Mouse (Mus musculus): Measurements from ENCODE around the gene Myh7.
A peak's percentile ranks its signal among the peaks of the same experiment; 100 is the strongest.
"Not testable (repeated sequence)": the region's sequence is repeated elsewhere in the genome, so short reads cannot be mapped to it uniquely, and the experiment has no call there.

The Myh7 gene

DNA sequence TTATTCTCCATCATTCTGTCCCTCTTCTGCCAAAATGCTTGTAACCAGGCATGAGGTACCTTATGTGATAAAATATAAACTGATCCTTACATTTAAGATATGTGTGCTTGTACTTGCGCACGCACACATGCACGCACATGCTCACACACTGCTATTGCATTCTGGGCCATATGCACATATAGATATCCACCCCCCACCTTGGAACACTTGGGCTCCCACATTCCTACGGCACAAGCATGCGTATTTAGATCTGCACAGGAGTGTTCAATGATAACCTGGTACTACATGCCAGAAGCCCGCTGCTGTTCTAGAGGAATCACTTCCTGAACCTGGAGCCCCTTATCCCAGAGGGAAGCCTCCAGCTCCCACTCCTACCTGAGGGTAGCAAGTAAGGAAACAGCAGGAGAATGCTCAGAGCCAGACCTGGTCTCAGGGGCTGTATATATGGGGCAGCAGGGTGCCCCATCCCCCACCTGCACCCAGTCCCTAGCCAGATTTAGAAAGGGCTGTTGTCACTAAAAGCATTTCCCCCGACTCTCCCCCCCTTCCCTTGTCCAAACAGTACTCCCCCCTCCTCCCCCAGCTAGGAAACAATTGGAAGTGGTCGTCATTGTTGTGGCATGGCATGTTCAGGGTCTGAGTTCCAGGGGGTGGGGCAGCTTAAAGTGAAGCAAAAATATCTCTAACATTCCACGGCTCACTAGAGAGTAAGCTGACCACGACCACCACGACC lies at the start of gene Myh7:
Gene Myh7, minus strand, starts transcription at position 491 of the 733 bp plus-strand sequence.
- DNase-seq (ENCODE audit: low read depth): no peak

DNA sequence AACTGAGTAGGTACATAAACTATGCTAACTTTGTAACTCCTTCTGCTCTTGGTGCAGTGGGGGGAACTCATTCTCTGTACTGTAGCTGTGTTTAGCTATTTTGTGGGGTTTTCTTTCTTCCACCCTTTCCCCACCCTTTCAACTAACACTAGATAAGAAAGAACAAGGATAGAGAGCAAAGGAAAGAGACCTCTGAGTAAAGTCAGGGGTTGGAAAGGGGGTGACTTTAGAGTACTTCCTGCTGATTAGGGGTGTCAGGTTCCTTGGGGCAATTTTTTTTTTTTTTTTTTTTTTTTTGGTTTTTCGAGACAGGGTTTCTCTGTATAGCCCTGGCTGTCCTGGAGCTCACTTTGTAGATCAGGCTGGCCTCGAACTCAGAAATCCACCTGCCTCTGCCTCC lies 49.3 kb upstream of the Myh7 start:
- DNase-seq (ENCODE audit: low read depth): not testable (repeated sequence)

DNA sequence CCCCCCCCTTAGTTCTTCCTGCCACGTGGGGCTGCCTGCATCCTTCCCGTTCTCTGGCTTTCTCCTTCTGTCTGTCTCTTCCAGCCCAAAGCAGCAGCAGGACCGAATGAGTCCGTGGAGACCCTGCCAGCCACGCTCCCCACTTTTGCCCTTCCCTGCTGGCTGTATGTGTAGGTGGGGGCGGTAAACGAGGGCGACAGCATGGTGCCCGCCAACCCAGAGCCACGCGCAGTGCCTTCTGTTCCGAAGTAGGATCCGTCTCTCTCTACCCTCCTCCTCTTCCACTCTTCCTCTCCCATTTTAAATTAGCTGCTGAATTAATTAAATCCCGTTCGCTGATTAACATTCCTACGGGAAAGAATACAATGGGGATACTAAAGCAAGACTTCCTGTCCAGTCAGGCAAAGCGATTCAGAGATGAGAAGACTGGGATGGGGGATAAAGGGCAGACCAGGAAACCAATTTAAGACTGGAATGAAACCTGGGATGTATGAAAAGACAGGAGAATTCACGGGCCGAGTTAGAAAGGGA lies 38.3 kb upstream of the Myh7 start:
- DNase-seq (ENCODE audit: low read depth): no peak

DNA sequence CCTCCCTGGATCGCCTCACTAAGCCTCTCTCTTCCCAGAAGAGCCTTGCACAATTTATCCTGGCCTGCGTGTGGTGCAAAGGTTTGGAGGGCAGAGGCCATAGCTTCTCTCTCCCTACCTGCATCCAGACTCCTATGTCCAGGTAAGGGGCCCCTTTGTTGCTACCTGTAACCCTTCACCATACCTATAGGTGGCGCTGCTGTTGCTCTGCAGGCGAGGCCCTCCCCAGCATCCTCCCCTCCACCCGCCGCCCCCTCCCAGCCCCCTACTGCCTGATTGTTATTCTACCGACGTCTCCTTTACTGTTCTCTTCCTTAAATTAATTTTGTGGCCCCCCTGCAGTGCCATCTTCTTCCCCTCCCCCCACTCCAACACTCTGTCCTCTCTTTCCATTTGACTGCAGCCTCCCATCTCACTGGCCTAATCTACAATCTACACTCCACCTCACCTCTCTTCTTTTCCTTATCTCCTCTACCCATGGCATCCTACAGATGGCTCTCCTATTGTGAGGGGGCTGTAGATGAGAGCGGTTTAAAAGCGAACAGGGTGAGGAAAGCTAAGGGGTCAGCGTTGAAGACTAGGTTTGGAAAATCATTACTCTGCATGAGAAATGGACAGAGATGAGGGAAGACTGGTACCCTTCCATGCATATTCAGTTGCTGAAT lies 34.7 kb upstream of the Myh7 start:
- no peak for DNase-seq (ENCODE audit: low read depth)

DNA sequence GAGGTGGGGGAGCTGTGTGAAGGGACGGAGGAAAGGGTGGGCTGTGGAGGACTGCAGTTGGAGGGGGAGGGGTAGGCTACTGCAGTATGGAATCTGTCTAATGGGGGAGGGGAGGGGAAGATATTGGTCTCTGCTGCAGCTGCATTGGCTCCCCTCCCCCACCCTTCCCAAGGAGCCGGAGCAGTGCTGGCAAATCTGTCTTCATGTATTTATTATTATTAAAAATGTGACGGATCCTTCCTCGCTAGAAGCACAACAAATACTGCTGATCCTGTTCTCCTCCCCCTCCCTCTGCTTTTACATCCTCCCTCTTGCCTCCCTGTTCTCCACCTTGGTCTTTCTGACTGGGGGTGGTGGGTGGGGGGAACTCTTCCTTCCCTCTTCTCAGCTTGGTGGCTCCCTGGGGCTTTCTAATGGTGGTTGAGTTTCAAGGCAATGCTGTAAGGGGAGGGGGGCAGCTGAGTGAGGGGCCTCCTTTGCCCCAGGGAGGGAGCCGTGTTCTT lies 34.0 kb upstream of the Myh7 start:
- DNase-seq (ENCODE audit: low read depth): no peak

GRCm38 (mm10) chr14:55027653-55028052 lies 33.2 kb upstream of the Myh7 start:
- no peak for DNase-seq (ENCODE audit: low read depth)

GRCm38 (mm10) chr14:55027251-55027650 lies 32.8 kb upstream of the Myh7 start:
- DNase-seq (ENCODE audit: low read depth): no peak

DNA sequence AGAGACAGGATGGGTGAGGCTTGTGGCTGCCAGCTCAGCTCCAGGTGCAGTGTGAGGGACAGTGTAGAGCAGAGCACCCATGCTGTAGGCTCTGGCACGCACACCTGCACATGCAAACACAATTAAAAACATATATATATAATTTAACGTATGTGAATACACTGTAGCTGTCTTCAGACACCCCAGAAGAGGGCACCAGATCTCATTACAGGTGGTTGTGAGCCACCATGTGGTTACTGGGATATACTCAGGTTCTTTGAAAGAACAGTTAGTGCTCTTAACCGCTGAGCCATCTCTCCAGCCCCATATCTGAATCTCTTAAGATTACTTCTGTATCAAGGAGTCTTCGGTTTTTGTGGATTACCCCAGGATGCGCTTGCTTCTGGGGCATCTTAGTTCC lies 31.1 kb upstream of the Myh7 start:
- DNase-seq (ENCODE audit: low read depth): no peak

GRCm38 (mm10) chr14:55024236-55024635 lies 29.8 kb upstream of the Myh7 start:
- DNase-seq (ENCODE audit: low read depth): peak; percentile 35

GRCm38 (mm10) chr14:55023011-55023410 lies 28.6 kb upstream of the Myh7 start:
- DNase-seq (ENCODE audit: low read depth): no peak

- no peak for DNase-seq (ENCODE audit: low read depth)
Measured at GRCm38 (mm10) chr14:55020394-55020793, 26.0 kb upstream of the Myh7 start.

GRCm38 (mm10) chr14:55016876-55017275 lies 22.4 kb upstream of the Myh7 start:
- DNase-seq (ENCODE audit: low read depth): no peak

DNA sequence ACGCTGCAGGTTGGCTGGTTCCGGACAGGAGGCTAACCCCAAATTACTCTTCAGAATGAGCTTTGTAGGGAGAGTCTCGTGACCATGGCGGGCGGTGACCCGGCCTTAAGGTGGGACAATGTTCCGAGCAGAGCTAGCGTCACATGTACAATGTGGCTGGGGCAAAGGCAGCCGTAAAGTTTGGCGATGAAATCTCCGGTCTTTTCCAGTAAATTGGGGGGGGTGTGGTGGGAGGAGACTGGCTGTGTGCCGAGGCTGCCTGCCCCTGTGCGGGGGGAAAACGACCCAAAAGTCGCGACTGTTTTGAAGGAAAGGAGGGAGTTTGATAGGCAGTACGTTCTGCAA lies 21.3 kb upstream of the Myh7 start:
- peak; percentile 23 for DNase-seq (ENCODE audit: low read depth)

GRCm38 (mm10) chr14:55014991-55015766 lies 20.8 kb upstream of the Myh7 start, which contains the start of gene Ngdn:
TSS of gene Ngdn (plus strand) at chr14:55015454.
- peak; percentile 96 for DNase-seq (ENCODE audit: low read depth)

GRCm38 (mm10) chr14:55014591-55014990 lies 20.2 kb upstream of the Myh7 start:
- peak; percentile 26 for DNase-seq (ENCODE audit: low read depth)

DNA sequence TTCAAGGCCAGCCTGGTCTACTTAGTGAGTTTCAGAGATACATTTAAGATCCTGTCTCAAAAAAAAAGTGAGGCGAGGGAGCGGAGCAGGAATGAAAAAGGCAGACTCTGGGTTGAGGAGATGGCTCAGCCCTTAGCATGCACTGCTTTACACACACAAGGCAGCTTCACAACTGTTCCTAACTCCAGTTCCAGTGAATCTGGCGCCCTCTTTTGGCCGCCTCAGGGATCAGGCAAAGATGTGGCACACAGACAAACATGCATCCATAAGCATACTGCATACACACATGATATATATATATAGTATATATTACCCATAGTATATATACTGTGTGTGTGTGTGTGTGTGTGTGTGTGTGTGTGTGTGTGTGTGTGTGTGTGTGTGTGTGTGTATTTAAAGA lies 16.7 kb upstream of the Myh7 start:
- peak; percentile 35 for DNase-seq (ENCODE audit: low read depth)

GRCm38 (mm10) chr14:55008417-55008816 lies 14.0 kb upstream of the Myh7 start:
- DNase-seq (ENCODE audit: low read depth): no peak

DNA sequence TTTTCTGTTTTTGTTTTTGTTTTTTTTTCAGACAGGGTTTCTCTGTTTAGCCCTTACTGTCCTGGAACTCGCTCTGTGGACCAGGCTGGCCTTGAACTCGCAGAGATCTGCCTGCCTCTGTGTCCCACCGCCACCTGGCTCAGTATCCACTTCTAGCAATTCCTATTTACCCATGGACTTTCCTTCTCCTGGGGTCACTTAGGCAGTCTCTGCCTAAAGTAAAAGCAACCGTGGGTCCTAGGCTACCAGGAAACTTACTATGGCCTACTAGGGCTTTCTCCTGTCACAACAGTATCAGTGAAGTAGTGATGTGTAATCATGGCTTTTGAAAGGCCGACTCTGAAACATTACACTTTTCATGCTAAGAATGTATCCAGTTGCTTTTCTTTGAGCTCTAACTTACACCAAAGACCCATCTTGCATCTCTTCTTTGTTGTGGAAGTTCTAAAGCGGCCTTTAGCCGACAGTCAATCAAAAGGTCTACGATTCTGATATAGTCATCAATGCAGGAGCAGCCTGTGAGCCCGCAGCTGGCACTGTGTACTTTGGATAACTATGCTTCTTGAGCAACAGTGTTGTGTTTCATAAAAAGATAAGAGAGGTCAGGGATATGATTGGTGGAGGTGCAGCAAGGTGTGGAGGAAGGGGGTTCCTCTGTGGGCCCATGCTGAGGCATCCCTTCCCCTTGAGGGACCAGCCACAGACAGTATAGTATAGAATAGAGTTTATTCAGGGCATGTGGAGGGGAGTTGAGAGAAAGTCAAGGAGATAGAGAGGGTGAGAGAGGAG lies 12.9 kb upstream of the Myh7 start:
- DNase-seq (ENCODE audit: low read depth): no peak

GRCm38 (mm10) chr14:55006541-55006940 lies 12.1 kb upstream of the Myh7 start:
- no peak for DNase-seq (ENCODE audit: low read depth)

DNA sequence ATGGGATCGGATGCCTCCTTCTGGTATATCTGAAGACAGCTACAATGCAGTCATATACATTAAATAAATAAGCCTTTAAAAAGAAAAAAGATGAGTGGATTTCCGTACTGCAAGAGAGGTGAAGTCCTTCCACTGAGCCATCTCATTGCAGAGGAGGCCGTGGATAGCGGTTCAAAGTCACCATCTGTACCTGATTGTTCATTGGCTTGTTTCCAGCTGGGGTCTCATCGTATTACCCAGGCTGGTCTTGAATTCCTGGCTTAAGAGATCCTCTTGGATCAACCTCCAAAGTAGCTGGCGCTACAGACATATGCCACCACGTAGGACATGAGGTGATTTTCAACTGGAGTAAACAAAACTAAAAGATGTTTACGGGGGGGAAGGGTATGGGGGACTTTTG lies 11.5 kb upstream of the Myh7 start:
- no peak for DNase-seq (ENCODE audit: low read depth)

DNA sequence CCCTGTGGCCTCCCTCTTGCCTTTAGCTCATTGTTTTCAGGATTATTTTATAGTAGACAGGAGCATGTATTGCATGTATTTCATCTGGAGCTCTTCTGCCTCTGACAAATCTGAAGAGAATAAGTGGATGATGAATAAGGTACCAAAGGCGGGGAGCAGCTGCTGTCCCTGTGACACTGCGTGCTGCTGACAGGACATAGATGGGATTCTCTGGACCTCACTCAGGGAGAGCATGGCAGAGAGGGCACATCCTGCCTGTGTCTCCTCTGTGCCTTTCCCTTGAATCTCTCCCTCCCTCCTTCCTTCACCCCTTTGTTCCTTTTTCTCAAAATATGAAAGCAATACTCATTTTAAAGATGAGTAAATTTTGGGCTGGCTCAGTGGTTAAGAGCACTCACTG lies 11.1 kb upstream of the Myh7 start:
- DNase-seq (ENCODE audit: low read depth): no peak
